Mouse (Mus musculus): ENCODE measurements at regions not wholly inside any gene's neighbourhood (a gene's known extent, or its start where the extent isn't known, plus 50 kb on each side); places are given as distances from the start of the nearest gene placed in this dataset.

DNA sequence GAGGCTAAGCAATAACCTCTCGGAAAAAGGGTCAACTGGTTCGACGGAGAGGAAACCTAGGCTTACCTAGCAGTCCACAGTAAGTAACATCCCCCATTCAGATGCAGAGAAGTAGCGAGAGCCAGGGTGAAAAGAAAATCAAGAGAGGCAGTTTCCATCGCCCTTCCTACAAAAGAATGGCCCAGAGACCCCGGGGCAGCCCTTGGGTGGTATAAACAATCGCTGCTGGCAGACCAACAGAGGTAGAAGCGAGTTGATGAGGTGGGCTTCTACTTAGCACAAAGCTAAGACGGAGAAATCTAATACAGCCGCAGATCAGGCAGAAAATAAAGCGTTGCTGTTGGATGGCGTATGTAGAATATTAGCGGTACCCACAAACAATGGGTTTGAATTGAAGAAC lies 57.8 kb upstream of the Arl15 start:
- DNase-seq, result no peak

- DNase-seq, result no peak
Observed at GRCm38 (mm10) chr13:113735611-113736285, 58.6 kb upstream of the Arl15 start.

DNA sequence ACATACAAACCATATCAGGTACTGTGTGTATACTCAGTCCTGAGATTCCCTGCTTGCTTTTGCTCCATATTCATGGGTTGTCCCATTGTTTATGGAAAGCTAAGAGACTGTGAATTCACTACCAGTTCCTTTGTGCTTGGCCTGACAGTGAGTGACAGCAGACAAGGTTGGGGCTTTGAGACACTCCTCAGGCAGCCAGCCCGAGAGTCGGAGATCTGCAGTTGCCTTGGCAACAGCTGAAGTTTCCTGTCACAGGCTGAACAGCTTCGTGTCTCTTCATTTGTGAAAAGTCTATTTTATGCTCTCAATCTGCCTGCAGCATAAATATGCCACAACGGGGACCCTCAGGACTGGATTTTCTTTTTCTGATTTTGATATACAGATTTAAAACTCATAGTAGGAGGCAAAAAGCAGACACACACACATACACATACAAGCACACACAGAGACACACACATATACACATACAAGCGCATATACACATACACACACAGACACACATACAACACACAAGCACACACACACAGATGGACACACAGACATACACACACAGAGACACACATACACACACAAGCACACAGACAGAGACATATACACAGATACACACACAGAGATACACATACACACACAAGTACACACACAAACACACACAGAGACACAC lies 60.0 kb upstream of the Arl15 start:
- DNase-seq, result no peak

GRCm38 (mm10) chr13:113733734-113734133 lies 60.6 kb upstream of the Arl15 start:
- DNase-seq, result no peak

- peak; percentile 23 to 33 for DNase-seq
Observed at GRCm38 (mm10) chr13:113730776-113731400, 63.4 kb upstream of the Arl15 start.

GRCm38 (mm10) chr13:113730062-113730775 lies 64.1 kb upstream of the Arl15 start:
- peak in 1 of 2 experiments; percentile 41 for DNase-seq

- DNase-seq, result no peak
Observed at GRCm38 (mm10) chr13:113729574-113729973, 64.7 kb upstream of the Arl15 start.

DNA sequence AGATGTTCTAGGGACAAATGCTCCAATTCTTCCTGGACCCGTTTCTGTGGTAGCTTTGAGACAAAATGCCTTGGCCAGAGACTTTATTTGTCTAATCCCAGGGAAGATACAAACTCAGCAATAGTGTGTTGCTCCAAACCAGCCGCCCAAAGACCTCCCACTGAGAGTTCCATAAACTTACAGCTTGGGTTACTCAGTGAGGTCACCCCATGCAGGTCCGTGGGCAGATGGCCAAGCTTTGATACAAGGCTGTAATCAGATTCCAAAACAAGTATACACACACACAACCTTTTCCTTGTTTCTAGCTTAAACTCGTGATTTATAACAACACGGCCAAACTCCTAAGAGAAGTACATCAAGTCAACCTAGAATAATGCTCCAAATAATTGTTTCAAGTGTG lies 64.6 kb upstream of the Hspb3 start:
- DNase-seq, result peak; percentile 85 to 86

DNA sequence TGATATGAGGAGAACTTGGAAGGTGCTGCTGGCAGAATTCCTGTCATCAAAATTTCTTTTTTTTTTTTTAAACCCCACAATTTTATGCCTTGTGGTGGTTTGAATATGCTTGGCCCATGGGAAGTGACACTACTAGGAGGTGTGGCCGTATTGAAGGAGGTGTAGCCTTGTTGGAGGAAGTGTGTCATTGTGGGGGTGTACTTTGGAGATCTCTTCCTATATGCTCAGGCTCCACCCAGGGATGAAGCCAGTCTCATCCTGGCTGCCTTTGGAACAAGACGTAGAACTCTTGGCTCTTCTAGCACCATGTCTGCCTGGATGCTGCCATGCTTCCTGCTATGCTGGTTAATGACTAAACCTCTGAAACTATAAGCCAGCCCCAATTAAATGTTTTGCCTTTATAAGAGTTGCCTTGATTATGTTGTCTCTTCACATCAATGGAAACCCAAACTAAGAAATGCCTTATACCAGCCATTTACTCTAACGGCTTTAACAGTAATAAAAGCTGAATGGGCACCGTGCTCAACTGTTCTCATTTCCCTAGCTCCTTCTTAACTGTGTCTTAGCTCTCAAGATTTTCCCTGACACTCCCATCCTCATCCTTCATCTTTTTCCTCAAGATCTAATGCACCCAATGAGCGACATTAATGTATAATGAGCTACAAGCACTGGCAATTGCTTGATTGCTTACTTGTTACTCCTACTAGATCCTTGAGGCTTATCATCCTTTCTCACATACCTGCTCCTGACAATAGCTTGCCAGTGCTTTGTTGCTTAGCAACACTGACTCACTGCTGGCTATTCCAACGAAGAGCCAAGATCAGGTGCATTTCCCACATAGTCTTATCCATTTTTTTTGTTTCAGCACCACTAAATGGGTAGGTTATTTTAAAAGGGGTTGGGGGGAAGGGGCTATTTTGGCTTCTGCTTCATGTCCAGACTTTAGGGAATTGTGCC lies 61.7 kb upstream of the Hspb3 start:
- DNase-seq, result no peak

GRCm38 (mm10) chr13:113715231-113715630 lies 51.8 kb upstream of the Hspb3 start:
- DNase-seq, result peak; percentile 26 to 33

- no peak for DNase-seq
Observed at GRCm38 (mm10) chr13:113713844-113714243, 50.4 kb upstream of the Hspb3 start.

Data from kidney, adult 8-10 months (tissue).